Mouse (Mus musculus) heart, embryonic 16.5 days (tissue): ENCODE measurements around the gene B3gat3. TPM values are rescaled to one million over a fixed set of nuclear protein-coding genes. Genes with fewer than 3 reads are reported as not detected.
"Not testable (repeated sequence)": the region's sequence is repeated elsewhere in the genome, so short reads cannot be mapped to it uniquely, and the experiment has no call there.

Experiments used
- ATAC-seq: fragments of 200-750 bp; cut with Nextera tagmentation; replicated peaks from 2 replicates; pipeline ENCODE4 v1.8.0; 2017; ENCODE audit warnings: moderate number of reproducible peaks; ENCODE audit not compliant: insufficient read depth, low FRiP score; ENCODE audit errors: extremely low read depth
- H3K27ac ChIP-seq: fragments of 300-500 bp; sonication (generic); 2 replicates; pipeline ENCODE4 v1.5.1; 2014; ENCODE audit warnings: mild to moderate bottlenecking, low read length, control low read depth, moderate library complexity
- H3K27me3 ChIP-seq: fragments of 300-500 bp; sonication (generic); 2 replicates; pipeline ENCODE4 v1.6.1; 2014; ENCODE audit warnings: low read length, mixed read lengths; ENCODE audit not compliant: control insufficient read depth, insufficient read depth
- H3K36me3 ChIP-seq: fragments of 300-500 bp; sonication (generic); 2 replicates; pipeline ENCODE4 v1.6.1; 2014; ENCODE audit not compliant: control insufficient read depth, insufficient read depth
- H3K4me1 ChIP-seq: fragments of 300-500 bp; sonication (generic); 2 replicates; pipeline ENCODE4 v1.6.1; 2014; ENCODE audit warnings: low read length, mixed read lengths; ENCODE audit not compliant: control insufficient read depth, insufficient read depth
- H3K4me2 ChIP-seq: fragments of 300-500 bp; sonication (generic); 2 replicates; pipeline ENCODE4 v1.6.1; 2014; ENCODE audit warnings: low read depth, mild to moderate bottlenecking, control low read depth, low read length
- H3K4me3 ChIP-seq: fragments of 300-500 bp; sonication (generic); 2 replicates; pipeline ENCODE4 v1.5.1; 2014; ENCODE audit warnings: mild to moderate bottlenecking, control low read depth, low read length
- H3K9ac ChIP-seq: fragments of 300-500 bp; sonication (generic); 2 replicates; pipeline ENCODE4 v1.6.1; 2014; ENCODE audit warnings: low read length, control low read depth
- H3K9me3 ChIP-seq: fragments of 300-500 bp; sonication (generic); replicated peaks from 2 replicates; pipeline ENCODE4 v1.6.1; 2016; ENCODE audit warnings: low read length; ENCODE audit not compliant: control insufficient read depth
- WGBS: fragments of 180-500 bp; shearing (Covaris S2); extraction: QIAGEN DNeasy Blood & Tissue Kit; methylation state at CpG from one replicate; pipeline ENCODE4 v1.1.7; 2014; 5-methylcytosine and 5-hydroxymethylcytosine counted together
- polyA plus RNA-seq: library from polyadenylated mRNA; unstranded; fragments of >200 nt; fragmentation: Nextera tagmentation; extraction: Ambion mirVana; gene quantifications from 2 replicates; pipeline ENCODE4 v1.2.1, GENCODE M21; 2015

Gene B3gat3
- polyA plus RNA-seq, 1 experiment from 2014 or later, result 32.7 TPM

DNA sequence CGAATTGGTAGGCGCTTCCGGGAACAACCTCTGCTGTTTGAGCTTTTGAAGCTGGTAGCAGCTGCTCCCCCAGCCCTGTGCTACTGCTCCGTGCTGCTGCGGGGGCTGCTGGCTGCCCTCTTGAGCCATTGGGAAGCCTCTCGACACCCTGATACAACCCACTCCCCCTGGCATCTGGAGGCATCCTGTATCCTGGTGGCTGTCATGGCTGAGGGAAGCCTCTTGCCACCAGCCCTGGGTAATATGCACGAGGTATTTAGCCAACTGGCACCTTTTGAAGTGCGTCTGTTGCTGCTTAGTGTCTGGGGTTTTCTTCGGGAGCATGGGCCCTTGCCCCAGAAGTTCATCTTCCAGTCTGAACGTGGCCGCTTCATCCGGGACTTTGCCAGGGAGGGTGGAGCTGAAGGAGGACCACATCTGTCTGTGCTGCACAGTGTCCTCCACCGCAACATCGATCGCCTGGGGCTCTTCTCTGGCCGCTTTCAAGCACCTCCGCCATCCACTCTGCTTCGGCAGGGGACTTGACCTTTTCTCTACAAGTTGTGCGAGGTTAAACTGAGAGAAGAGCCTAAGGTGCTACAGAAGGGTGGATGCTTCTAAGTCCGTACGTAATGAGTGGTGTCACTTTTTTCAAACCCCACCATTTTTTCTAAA, 22.8 kb upstream of the B3gat3 start:
- Histone ChIP-seq H3K27ac (peak overlapping the region; percentile 88), H3K4me2 (peak overlapping the region; percentile 76), H3K9ac (peak overlapping the region; percentile 74), H3K4me1 (peaks cover 30% of the 10 kb centered on the region), H3K4me3 (peak overlapping the region; percentile 92)
- peak; percentile 11 for ATAC-seq
- H3K36me3 ChIP-seq, H3K27me3 ChIP-seq, H3K9me3 ChIP-seq: not testable (repeated sequence)
- 17% methylated on average over 21 of the region's 21 CpGs for WGBS

DNA sequence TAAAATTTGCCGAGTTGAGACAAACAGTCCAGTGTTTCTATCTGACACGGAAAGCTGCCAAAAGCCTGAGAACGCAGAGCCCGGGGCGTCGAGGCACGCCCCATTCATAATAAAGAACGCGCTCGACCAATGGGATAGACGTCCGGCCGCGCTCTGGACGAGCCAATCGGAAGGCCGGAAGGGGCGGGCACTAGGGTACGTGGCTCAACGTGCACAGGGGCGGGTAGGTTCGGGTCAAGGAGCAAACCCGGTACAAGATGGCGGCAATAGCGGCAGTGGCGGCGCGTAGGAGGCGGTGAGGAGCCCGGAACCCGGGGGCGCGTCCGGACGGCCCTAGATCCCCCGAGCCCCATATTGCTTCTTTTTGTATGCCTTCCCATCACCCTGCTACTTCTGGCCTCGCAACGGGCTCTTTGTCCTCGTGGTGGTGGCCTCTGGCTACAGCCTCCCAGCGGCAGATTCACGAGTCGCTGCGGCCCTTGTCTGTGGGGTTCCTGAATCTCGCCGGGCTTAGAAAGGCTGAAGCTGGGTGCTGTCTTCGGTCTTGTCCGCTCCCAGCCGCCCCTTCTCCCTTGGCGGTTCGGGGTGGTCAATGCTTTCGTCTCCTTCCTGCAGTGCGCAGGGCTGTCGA, 22.2 kb upstream of the B3gat3 start, which contains the start of gene Ganab:
TSS of gene Ganab (plus strand) at position 207 of the 631 bp plus-strand sequence.
- peak within 1 kb of the TSS; percentile 92 for H3K4me3 ChIP-seq
- H3K27me3 ChIP-seq, result no peaks in the 10 kb centered on the region
- H3K36me3 ChIP-seq, result peaks cover 13% of the 10 kb centered on the region
- H3K27ac ChIP-seq, result peak within 1 kb of the TSS; percentile 88
- ATAC-seq, result peak; percentile 99
- H3K4me1 ChIP-seq, result peaks cover 27% of the 10 kb centered on the region
- no peaks in the 10 kb centered on the region for H3K9me3 ChIP-seq
- peak within 1 kb of the TSS; percentile 79 for H3K4me2 ChIP-seq
- WGBS, result under 1% methylated on average over 53 of the region's 53 CpGs
- H3K9ac ChIP-seq, result peak within 1 kb of the TSS; percentile 95

DNA sequence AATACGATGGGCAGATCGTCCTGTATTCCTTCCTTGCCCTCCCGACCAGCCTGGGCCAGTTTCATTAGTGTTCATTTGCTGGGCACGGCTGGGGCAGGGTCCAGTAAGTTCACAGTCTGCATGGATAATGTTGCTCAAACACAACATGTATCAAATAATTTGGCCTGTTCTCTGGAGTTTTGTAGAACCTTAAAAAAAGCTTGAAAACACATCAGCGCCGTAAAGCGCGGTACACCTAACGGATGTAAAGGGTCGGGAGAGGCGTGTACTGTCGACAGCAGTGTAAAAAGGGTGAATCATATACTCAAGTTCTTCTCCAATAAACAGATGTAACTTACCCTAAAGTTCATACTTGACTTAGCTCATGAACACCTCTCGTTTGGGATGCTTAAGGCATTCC, 21.6 kb upstream of the B3gat3 start:
- Histone ChIP-seq H3K4me1 (peaks cover 25% of the 10 kb centered on the region), H3K9me3 (no peaks in the 10 kb centered on the region), H3K4me3 (peak overlapping the region; percentile 92), H3K36me3 (peaks cover 19% of the 10 kb centered on the region), H3K27ac (peak overlapping the region; percentile 85), H3K9ac (peak overlapping the region; percentile 95), H3K4me2 (peak overlapping the region; percentile 79), H3K27me3 (no peaks in the 10 kb centered on the region)
- no peak; the same call in 1 of the 2 replicates for ATAC-seq
- WGBS, result 5% methylated on average over 13 of the region's 13 CpGs

DNA sequence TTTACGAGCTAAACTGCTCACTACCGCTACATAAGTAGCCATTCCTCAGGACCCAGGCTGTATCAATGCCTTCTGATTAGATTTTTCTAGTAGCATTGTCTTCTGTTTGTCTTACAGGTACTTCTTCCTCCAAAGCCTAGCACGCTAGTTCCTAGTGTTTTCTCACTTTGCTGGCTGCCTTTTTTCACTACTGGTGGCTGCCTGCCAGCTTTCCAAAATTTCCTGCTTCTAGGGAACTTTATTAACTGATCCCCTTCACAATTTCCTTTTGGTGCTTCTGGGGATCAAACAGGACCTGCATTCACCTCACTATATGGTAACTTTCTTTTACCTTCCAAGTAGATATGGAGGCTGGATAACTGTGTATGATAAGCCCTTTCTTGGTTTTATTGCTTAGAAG, 21.1 kb upstream of the B3gat3 start:
- Histone ChIP-seq H3K9ac (peak overlapping the region; percentile 95), H3K4me3 (peak overlapping the region; percentile 92), H3K27ac (no peak overlapping the region), H3K4me1 (peaks cover 20% of the 10 kb centered on the region), H3K36me3 (peaks cover 21% of the 10 kb centered on the region), H3K4me2 (peak overlapping the region; percentile 79), H3K9me3 (no peaks in the 10 kb centered on the region), H3K27me3 (no peaks in the 10 kb centered on the region)
- ATAC-seq, result no peak
- WGBS, result 35% methylated on average over 3 of the region's 3 CpGs

DNA sequence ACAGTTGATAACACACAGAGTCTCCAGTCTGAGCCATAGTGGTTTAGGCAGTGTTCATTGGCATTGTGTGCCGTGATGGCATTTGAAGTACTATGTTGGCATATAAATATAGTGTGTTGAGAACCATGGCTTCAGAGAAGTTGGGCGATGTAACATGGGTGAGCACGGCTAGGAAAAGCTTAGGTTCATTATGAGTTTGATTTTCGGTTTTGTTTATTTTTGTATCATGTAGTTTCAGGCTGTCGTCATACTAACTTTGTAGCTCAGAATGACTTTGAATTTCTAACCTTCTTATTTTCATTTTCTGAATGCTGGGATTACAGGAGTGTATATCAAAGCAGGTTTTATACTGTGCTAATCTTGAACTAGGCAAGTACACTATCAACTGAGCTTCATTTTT, 16.8 kb upstream of the B3gat3 start:
- Histone ChIP-seq H3K36me3 (peaks cover 53% of the 10 kb centered on the region), H3K4me2 (no peak overlapping the region)
- WGBS, result 92% methylated on average over 5 of the region's 5 CpGs

GRCm38 (mm10) chr19:8908531-8908930, 11.6 kb upstream of the B3gat3 start:
- H3K4me2 ChIP-seq, result no peak overlapping the region
- no peak for ATAC-seq
- no peaks in the 10 kb centered on the region for H3K9me3 ChIP-seq
- 88% methylated on average over 6 of the region's 6 CpGs for WGBS
- H3K27ac ChIP-seq, result no peak overlapping the region
- H3K9ac ChIP-seq, result no peak overlapping the region
- no peaks in the 10 kb centered on the region for H3K27me3 ChIP-seq
- H3K4me3 ChIP-seq, result no peak overlapping the region
- no peaks in the 10 kb centered on the region for H3K4me1 ChIP-seq
- peaks cover 89% of the 10 kb centered on the region for H3K36me3 ChIP-seq

More for the DNA sequence above, 16.8 kb upstream of the B3gat3 start:
- Histone ChIP-seq H3K4me1 (peaks cover 10% of the 10 kb centered on the region), H3K9me3 (no peaks in the 10 kb centered on the region), H3K4me3 (no peak overlapping the region), H3K27ac (no peak overlapping the region), H3K27me3 (no peaks in the 10 kb centered on the region), H3K9ac (no peak overlapping the region)
- ATAC-seq, result no peak

GRCm38 (mm10) chr19:8911810-8912209, 8.4 kb upstream of the B3gat3 start:
- Histone ChIP-seq H3K36me3 (peaks cover 93% of the 10 kb centered on the region), H3K4me2 (no peak overlapping the region), H3K9me3 (no peaks in the 10 kb centered on the region), H3K4me1 (no peaks in the 10 kb centered on the region), H3K27me3 (no peaks in the 10 kb centered on the region), H3K9ac (no peak overlapping the region), H3K27ac (no peak overlapping the region), H3K4me3 (no peak overlapping the region)
- 86% methylated on average over 5 of the region's 5 CpGs for WGBS
- no peak for ATAC-seq

DNA sequence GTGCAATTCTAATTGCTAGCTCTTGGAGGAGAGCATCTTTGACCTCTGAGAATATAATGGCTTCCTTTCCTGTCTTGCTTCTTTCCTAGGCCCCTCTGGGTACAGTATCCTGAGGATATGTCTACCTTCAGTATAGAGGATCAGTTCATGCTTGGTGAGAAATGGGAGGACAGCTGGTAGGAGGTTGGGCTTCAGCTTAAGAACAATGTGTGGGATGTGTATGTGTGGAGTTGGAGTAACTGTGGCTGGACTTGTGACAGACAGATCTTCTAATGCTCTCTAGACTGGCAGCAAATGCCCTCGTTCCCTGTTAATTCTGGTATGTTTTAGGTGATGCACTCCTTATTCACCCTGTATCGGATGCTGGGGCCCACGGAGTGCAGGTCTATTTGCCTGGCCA, 6.0 kb upstream of the B3gat3 start:
- peaks cover 73% of the 10 kb centered on the region for H3K36me3 ChIP-seq
- ATAC-seq, result no peak
- H3K4me3 ChIP-seq, result no peak overlapping the region
- H3K4me1 ChIP-seq, result no peaks in the 10 kb centered on the region
- no peak overlapping the region for H3K27ac ChIP-seq
- H3K9me3 ChIP-seq, result no peaks in the 10 kb centered on the region
- no peak overlapping the region for H3K4me2 ChIP-seq
- no peak overlapping the region for H3K9ac ChIP-seq
- no peaks in the 10 kb centered on the region for H3K27me3 ChIP-seq
- WGBS, result 92% methylated on average over 3 of the region's 3 CpGs

GRCm38 (mm10) chr19:8919000-8919399, 1.2 kb upstream of the B3gat3 start:
- Histone ChIP-seq H3K36me3 (peaks cover 27% of the 10 kb centered on the region), H3K9ac (no peak overlapping the region), H3K4me2 (no peak overlapping the region), H3K9me3 (no peaks in the 10 kb centered on the region), H3K4me3 (no peak overlapping the region), H3K27ac (no peak overlapping the region), H3K27me3 (no peaks in the 10 kb centered on the region), H3K4me1 (peaks cover 12% of the 10 kb centered on the region)
- WGBS, result 92% methylated on average over 3 of the region's 3 CpGs
- no peak for ATAC-seq
